Mouse (Mus musculus): ENCODE measurements around the gene Pdgfa.

DNA sequence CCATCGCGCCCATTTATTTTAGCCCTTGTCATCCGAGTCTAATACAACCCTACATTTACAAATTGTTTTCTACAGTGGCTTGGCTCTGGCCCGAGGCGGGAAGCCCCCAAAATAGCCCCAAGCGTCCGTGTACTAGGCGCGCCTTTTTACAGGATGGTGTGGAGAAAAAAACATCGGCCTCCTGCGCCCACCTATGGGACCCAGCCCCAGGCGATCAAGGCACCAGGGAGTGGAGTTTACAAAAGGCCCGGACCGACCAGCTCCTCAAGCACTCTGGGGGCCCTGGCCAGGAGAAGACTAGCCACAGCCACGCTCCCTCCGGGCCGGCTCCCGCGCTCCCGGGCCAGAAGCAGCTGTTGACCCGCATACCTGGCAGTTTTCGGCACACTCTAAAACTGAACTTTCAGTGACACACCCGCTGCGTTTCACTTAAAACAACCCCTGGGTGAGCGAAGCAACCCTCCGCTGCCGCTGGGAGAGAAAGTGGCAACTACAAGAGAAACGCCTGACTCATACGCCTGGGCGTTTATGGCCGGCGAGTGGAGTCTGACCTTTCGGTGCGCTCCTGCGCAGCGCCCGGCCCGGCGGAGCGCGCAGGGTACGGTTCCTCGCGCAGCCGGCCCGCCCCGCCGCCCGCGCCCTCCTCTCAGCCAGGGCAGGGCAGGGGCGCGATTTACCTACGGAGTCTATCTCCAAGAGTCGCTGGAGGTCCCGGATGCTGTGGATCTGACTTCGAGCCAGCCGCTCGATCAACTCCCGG, 4.4 kb downstream of the Pdgfa start:
- TF ChIP-seq CTCF (IDR thresholded peaks at IDR 0.05; ENCODE audit: insufficient read depth, low read length) (no peak), POLR2A (IDR thresholded peaks at IDR 0.05; ENCODE audit: borderline replicate concordance, extremely low read depth, low read depth, low read length) (no peak)
